Mouse (Mus musculus): ENCODE measurements around the gene Wdr92. TPM values are rescaled to one million over a fixed set of nuclear protein-coding genes. Genes with fewer than 3 reads are reported as not detected.

Wdr92 gene
- 10 to 100 TPM; 19.3 to 29.5 (median 23.9) TPM for polyA plus RNA-seq (2017; shearing (Covaris generic))

GRCm38 (mm10) chr11:17181807-17182206 is at the start of gene Wdr92:
Gene Wdr92, plus strand, starts transcription at chr11:17182107.
- ATAC-seq, result no peak

GRCm38 (mm10) chr11:17135638-17136037 is 46.3 kb upstream of the Wdr92 start:
- no peak for ATAC-seq

- ATAC-seq, result no peak
Observed at GRCm38 (mm10) chr11:17138306-17139033, 43.4 kb upstream of the Wdr92 start.

- ATAC-seq, result peak; percentile 82
Observed at GRCm38 (mm10) chr11:17158858-17159737, 22.8 kb upstream of the Wdr92 start, which contains the start of gene Ppp3r1. Gene Ppp3r1, plus strand, starts transcription at chr11:17159263.

- peak; percentile 15 for ATAC-seq
Observed at GRCm38 (mm10) chr11:17159738-17160241, 22.1 kb upstream of the Wdr92 start.

- ATAC-seq, result peak; percentile 68
Observed at GRCm38 (mm10) chr11:17160242-17160641, 21.7 kb upstream of the Wdr92 start.

GRCm38 (mm10) chr11:17163956-17164355 is 18.0 kb upstream of the Wdr92 start:
- ATAC-seq, result no peak

GRCm38 (mm10) chr11:17166627-17167026 is 15.3 kb upstream of the Wdr92 start:
- ATAC-seq, result no peak

- no peak for ATAC-seq
Observed at GRCm38 (mm10) chr11:17169262-17169661, 12.6 kb upstream of the Wdr92 start.

GRCm38 (mm10) chr11:17170938-17171729 is 10.8 kb upstream of the Wdr92 start:
- ATAC-seq, result no peak

- ATAC-seq, result no peak
Observed at GRCm38 (mm10) chr11:17172300-17172699, 9.6 kb upstream of the Wdr92 start.

- peak; percentile 46 for ATAC-seq
Observed at GRCm38 (mm10) chr11:17176638-17177037, 5.3 kb upstream of the Wdr92 start.

- ATAC-seq, result no peak
Observed at GRCm38 (mm10) chr11:17180753-17181152, 1.2 kb upstream of the Wdr92 start.

- ATAC-seq, result no peak
Observed at GRCm38 (mm10) chr11:17183165-17183564, 1.3 kb downstream of the Wdr92 start.

- ATAC-seq, result no peak
Observed at GRCm38 (mm10) chr11:17187649-17188048, 5.7 kb downstream of the Wdr92 start.

- ATAC-seq, result no peak
Observed at GRCm38 (mm10) chr11:17188786-17189185, 6.9 kb downstream of the Wdr92 start.

- peak; percentile 98 for ATAC-seq
Observed at GRCm38 (mm10) chr11:17192151-17192844, 10.4 kb downstream of the Wdr92 start.

GRCm38 (mm10) chr11:17199170-17199569 is 17.3 kb downstream of the Wdr92 start:
- ATAC-seq, result no peak

- ATAC-seq, result no peak
Observed at GRCm38 (mm10) chr11:17199840-17200501, 18.1 kb downstream of the Wdr92 start.

GRCm38 (mm10) chr11:17200936-17201335 is 19.0 kb downstream of the Wdr92 start:
- no peak for ATAC-seq

GRCm38 (mm10) chr11:17202481-17202880 is 20.6 kb downstream of the Wdr92 start:
- ATAC-seq, result no peak

Data from inflammation-experienced regulatory T-cells, adult 6 months (primary cell).